Mouse (Mus musculus): ENCODE data around the gene Tmem108.

The Tmem108 gene

GRCm38 (mm10) chr9:103558240-103558639 is 203.4 kb downstream of the Tmem108 start:
- in situ Hi-C loops (cut with MboI; ENCODE audit: low sequenced_read_pairs), result no loop called here

GRCm38 (mm10) chr9:103557085-103557484 is 204.6 kb downstream of the Tmem108 start:
- in situ Hi-C loops (cut with MboI; ENCODE audit: low sequenced_read_pairs), result no loop called here

- in situ Hi-C loops (cut with MboI; ENCODE audit: low sequenced_read_pairs), result no loop called here
Measured at GRCm38 (mm10) chr9:103555334-103555733, 206.3 kb downstream of the Tmem108 start.

GRCm38 (mm10) chr9:103550661-103551248 is 210.9 kb downstream of the Tmem108 start:
- in situ Hi-C loops (cut with MboI; ENCODE audit: low sequenced_read_pairs), result no loop called here

GRCm38 (mm10) chr9:103549178-103549577 is 212.5 kb downstream of the Tmem108 start:
- in situ Hi-C loops (cut with MboI; ENCODE audit: low sequenced_read_pairs), result no loop called here

GRCm38 (mm10) chr9:103548606-103549005 is 213.0 kb downstream of the Tmem108 start:
- in situ Hi-C loops (cut with MboI; ENCODE audit: low sequenced_read_pairs), result no loop called here

- in situ Hi-C loops (cut with MboI; ENCODE audit: low sequenced_read_pairs), result no loop called here
Measured at GRCm38 (mm10) chr9:103546695-103547645, 214.7 kb downstream of the Tmem108 start.

GRCm38 (mm10) chr9:103545729-103546128 is 215.9 kb downstream of the Tmem108 start:
- in situ Hi-C loops (cut with MboI; ENCODE audit: low sequenced_read_pairs), result no loop called here

GRCm38 (mm10) chr9:103545271-103545670 is 216.4 kb downstream of the Tmem108 start:
- in situ Hi-C loops (cut with MboI; ENCODE audit: low sequenced_read_pairs), result no loop called here

- in situ Hi-C loops (cut with MboI; ENCODE audit: low sequenced_read_pairs), result no loop called here
Measured at GRCm38 (mm10) chr9:103544599-103544998, 217.0 kb downstream of the Tmem108 start.

GRCm38 (mm10) chr9:103540518-103540917 is 221.1 kb downstream of the Tmem108 start:
- in situ Hi-C loops (cut with MboI; ENCODE audit: low sequenced_read_pairs), result no loop called here

GRCm38 (mm10) chr9:103538047-103538816 is 223.4 kb downstream of the Tmem108 start:
- in situ Hi-C loops (cut with MboI; ENCODE audit: low sequenced_read_pairs), result no loop called here

GRCm38 (mm10) chr9:103536059-103536634 is 225.5 kb downstream of the Tmem108 start:
- in situ Hi-C loops (cut with MboI; ENCODE audit: low sequenced_read_pairs), result no loop called here

- in situ Hi-C loops (cut with MboI; ENCODE audit: low sequenced_read_pairs), result no loop called here
Measured at GRCm38 (mm10) chr9:103525041-103525537, 236.5 kb downstream of the Tmem108 start.

GRCm38 (mm10) chr9:103524600-103524999 is 237.0 kb downstream of the Tmem108 start:
- in situ Hi-C loops (cut with MboI; ENCODE audit: low sequenced_read_pairs), result no loop called here

- in situ Hi-C loops (cut with MboI; ENCODE audit: low sequenced_read_pairs), result no loop called here
Measured at GRCm38 (mm10) chr9:103523742-103524403, 237.8 kb downstream of the Tmem108 start.

GRCm38 (mm10) chr9:103523008-103523407 is 238.6 kb downstream of the Tmem108 start:
- in situ Hi-C loops (cut with MboI; ENCODE audit: low sequenced_read_pairs), result no loop called here

- in situ Hi-C loops (cut with MboI; ENCODE audit: low sequenced_read_pairs), result no loop called here
Measured at GRCm38 (mm10) chr9:103513884-103514283, 247.8 kb downstream of the Tmem108 start.

- in situ Hi-C loops (cut with MboI; ENCODE audit: low sequenced_read_pairs), result no loop called here
Measured at GRCm38 (mm10) chr9:103512257-103512656, 249.4 kb downstream of the Tmem108 start.

GRCm38 (mm10) chr9:103506968-103507584 is 254.6 kb downstream of the Tmem108 start:
- in situ Hi-C loops (cut with MboI; ENCODE audit: low sequenced_read_pairs), result no loop called here

All from CH12F3 (cell line).